Mouse (Mus musculus): ENCODE results near the gene Ccdc153.

The Ccdc153 gene

GRCm38 (mm10) chr9:44237128-44237527 is 3.3 kb upstream of the Ccdc153 start:
- in situ Hi-C loops (cut with MboI; ENCODE audit: low pct_unique_long_range_greater_than_20kb in 1 of 2, low sequenced_read_pairs in 2 of 2, unreplicated experiment in 1 of 2): no loop called here

DNA sequence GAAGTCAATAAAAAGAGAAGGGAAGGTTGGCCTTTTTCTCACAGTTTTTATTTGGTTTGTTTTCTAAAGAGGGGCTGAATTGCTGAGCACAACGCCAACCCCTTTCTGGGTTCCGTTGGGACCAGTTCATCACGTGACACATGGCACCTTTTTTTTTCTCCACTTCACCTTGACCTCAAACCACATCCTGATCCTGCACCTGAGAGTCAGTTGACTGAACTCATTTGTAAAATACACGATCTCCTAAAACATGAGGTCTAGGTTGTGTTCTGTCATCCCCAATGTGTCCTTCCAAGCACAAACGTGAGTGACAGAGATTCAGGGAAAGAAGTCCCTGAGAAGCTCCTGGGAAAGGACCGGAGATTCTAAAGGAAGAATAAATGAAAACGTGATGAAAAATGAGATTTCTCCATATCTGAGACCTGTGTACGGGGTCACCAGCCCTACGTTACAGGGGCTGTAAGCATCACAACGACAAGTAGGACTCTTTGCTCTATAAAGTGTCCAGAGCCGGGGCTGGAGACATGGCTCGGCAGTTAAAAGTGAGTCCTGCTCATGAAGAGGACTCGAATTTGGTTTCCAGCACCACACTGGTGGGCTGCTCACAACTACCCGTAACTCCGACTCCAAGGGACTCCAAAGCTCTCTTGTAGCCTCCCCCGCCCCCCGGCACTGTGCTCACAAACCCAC is 1.8 kb upstream of the Ccdc153 start:
- in situ Hi-C loops (cut with MboI; ENCODE audit: low pct_unique_long_range_greater_than_20kb in 1 of 2, low sequenced_read_pairs in 2 of 2, unreplicated experiment in 1 of 2): no loop called here

DNA sequence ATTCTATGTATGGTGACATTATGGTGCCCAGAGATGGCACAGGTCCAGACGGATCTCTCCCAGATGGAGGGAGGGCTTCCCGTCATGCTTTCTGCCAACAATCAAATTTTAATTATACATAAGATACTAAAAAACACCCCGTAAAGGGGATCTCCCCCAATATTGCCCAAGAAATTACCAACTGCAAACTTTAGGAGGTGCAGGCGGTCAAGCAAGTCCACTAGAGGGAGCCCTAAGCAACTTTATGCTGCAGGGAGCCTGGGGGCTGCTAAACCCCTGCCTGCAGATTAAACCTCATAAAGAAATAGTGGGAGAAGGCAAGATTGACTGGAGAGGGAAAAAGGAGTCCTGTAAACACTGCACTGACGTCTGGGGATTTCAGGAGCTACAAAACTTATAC is 1.0 kb upstream of the Ccdc153 start:
- in situ Hi-C loops (cut with MboI; ENCODE audit: low pct_unique_long_range_greater_than_20kb in 1 of 2, low sequenced_read_pairs in 2 of 2, unreplicated experiment in 1 of 2): no loop called here

DNA sequence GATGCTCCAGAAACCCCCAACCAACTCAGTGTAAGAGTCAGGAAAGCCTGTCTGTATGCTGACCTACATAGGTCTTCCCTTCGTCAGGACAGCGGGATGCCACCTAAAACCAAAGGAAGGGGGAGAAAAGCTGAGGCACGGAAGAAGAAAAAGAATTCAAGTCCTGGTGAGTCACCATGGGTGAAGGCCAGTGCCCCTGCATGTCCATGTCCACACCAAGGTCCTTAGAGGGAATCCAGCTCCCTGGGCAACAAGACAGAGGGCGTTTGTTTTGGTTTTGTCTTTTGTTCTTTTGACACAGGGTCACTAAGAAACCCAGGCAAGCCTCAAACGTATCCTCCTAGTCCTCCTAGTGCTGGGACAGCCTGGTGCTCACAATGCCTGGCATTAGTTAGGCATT is 435 bp downstream of the Ccdc153 start:
- in situ Hi-C loops (cut with MboI; ENCODE audit: low pct_unique_long_range_greater_than_20kb in 1 of 2, low sequenced_read_pairs in 2 of 2, unreplicated experiment in 1 of 2): no loop called here

GRCm38 (mm10) chr9:44241418-44241817 is 942 bp downstream of the Ccdc153 start:
- in situ Hi-C loops (cut with MboI; ENCODE audit: low pct_unique_long_range_greater_than_20kb in 1 of 2, low sequenced_read_pairs in 2 of 2, unreplicated experiment in 1 of 2): no loop called here

DNA sequence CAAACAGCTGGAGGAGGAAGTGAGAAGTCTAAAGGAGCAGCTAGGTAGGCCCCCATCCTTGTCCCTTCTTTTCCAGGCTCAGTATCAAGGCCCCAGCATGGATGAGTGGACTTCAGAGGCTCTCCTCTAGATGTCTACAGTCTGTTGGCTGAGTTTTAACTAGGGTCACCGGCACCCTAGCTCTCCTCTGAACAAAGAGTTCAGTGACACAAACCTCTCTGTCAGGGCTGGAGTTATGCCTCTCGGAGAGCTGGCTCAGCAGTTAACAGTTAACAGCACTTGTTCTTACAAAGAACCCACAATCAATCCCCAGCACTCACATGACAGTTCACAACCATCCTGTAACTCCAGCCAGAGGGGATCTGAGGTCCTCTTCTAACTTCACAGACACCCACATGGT is 3.1 kb downstream of the Ccdc153 start:
- in situ Hi-C loops (cut with MboI; ENCODE audit: low pct_unique_long_range_greater_than_20kb in 1 of 2, low sequenced_read_pairs in 2 of 2, unreplicated experiment in 1 of 2): no loop called here

- in situ Hi-C loops (cut with MboI; ENCODE audit: low pct_unique_long_range_greater_than_20kb in 1 of 2, low sequenced_read_pairs in 2 of 2, unreplicated experiment in 1 of 2): no loop called here
Observed at GRCm38 (mm10) chr9:44247907-44248306, 7.4 kb downstream of the Ccdc153 start.

DNA sequence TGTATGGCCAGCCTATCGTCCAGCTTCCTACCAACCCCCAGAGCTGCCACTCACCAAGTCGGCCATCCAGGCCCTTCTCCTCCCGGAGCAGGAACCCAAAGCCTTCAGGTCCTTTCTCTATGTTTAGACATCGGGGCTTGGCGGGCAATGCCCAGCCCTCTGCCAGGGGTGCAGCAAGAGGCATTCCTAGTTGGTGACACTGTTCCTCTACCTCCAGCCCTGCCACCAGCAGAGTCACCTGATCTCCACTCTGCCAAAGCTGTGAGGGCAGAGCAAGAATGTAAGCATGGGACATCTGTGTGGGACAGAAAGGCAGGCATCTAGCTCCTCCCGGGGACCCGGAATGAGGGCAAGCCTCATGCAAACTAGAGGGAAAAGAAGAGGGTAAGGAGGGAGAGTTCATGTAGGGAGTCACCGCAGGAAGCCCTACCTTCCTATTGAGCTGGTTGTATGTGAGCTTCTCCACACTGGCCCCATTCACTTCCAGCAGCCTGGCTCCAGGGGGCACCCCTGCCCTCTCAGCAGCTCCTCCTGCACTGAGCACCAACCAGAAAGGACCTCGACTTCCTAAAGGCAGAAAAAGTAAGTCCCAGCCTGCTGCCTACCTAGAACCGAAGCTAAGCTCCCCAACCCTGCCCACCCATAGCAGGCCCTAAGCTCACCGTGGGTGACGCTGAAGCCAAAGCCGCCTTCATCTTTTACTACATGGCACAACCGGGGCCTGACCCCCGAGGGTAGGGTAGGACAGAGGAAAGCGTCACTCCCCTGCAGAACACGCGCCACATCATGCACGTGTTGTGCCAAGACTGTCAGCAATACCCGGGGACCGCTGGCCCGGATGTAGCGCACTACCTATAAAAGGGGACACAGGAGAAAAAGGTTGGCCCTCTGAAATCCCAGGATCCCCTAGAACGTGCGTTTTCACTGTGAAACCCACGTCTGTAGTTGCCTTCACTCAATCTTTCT is 9.0 kb downstream of the Ccdc153 start:
- in situ Hi-C loops (cut with MboI; ENCODE audit: low pct_unique_long_range_greater_than_20kb in 1 of 2, low sequenced_read_pairs in 2 of 2, unreplicated experiment in 1 of 2): loop anchor here in 1 of 2 experiments (25.0 kb wide), 1 partner anchor 262 kb away; no protein-coding TSS in a partner anchor

- in situ Hi-C loops (cut with MboI; ENCODE audit: low pct_unique_long_range_greater_than_20kb in 1 of 2, low sequenced_read_pairs in 2 of 2, unreplicated experiment in 1 of 2): loop anchor here in 1 of 2 experiments (25.0 kb wide), 1 partner anchor 263 kb away; no protein-coding TSS in a partner anchor
Observed at GRCm38 (mm10) chr9:44250445-44250844, 10.0 kb downstream of the Ccdc153 start.

GRCm38 (mm10) chr9:44251314-44251713 is 10.8 kb downstream of the Ccdc153 start, which contains the start of gene Pdzd3:
Gene Pdzd3 (minus strand): TSS chr9:44251471.
- in situ Hi-C loops (cut with MboI; ENCODE audit: low pct_unique_long_range_greater_than_20kb in 1 of 2, low sequenced_read_pairs in 2 of 2, unreplicated experiment in 1 of 2): loop anchor here in 1 of 2 experiments (25.0 kb wide), 1 partner anchor 264 kb away; no protein-coding TSS in a partner anchor

DNA sequence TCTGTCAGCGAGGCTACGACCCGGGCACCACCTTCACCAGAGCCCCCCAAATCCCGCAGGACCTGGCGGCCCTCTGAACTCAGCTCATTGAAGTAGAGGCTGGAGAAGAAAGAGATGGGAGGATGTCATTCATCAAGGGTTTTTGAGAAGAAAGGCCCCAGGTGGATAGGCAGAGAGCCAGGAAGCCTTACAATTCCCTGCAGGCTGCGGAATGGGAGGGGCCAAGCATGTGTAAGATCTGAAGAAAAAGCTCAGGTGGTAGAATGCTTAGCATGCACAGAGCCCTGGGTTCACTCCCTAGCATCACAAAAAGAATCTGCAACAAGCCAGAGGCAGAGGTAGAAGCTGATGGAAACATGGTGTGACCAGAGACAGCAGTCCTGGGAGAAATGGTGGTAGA is 13.0 kb downstream of the Ccdc153 start:
- in situ Hi-C loops (cut with MboI; ENCODE audit: low pct_unique_long_range_greater_than_20kb in 1 of 2, low sequenced_read_pairs in 2 of 2, unreplicated experiment in 1 of 2): loop anchor here in 1 of 2 experiments (25.0 kb wide), 1 partner anchor 266 kb away; no protein-coding TSS in a partner anchor

- in situ Hi-C loops (cut with MboI; ENCODE audit: low pct_unique_long_range_greater_than_20kb in 1 of 2, low sequenced_read_pairs in 2 of 2, unreplicated experiment in 1 of 2): loop anchor here in 1 of 2 experiments (25.0 kb wide), 1 partner anchor 267 kb away; no protein-coding TSS in a partner anchor
Observed at GRCm38 (mm10) chr9:44254508-44255135, 14.1 kb downstream of the Ccdc153 start.

GRCm38 (mm10) chr9:44255136-44255521 is 14.7 kb downstream of the Ccdc153 start:
- in situ Hi-C loops (cut with MboI; ENCODE audit: low pct_unique_long_range_greater_than_20kb in 1 of 2, low sequenced_read_pairs in 2 of 2, unreplicated experiment in 1 of 2): loop anchor here in 1 of 2 experiments (25.0 kb wide), 1 partner anchor 268 kb away; no protein-coding TSS in a partner anchor

DNA sequence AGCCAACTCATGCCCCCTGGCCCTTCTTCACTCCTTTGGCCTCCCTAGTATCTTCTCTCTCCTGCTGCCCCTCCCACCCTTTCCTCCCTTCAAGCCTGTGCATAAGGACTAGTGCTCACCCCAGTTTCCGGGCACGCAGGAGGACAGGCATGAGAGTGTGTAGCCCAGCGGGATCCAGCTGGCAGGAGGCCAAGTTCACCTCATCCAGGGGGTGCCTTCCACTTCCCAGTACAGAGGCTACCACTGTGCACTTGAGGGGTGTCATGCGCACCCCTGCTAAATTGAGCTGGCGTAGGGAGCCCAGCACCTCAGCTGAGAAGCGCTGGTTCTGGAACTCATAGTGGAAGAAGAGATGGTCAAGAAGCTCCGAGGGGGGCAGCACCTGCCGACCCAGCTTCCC is 15.7 kb downstream of the Ccdc153 start:
- in situ Hi-C loops (cut with MboI; ENCODE audit: low pct_unique_long_range_greater_than_20kb in 1 of 2, low sequenced_read_pairs in 2 of 2, unreplicated experiment in 1 of 2): loop anchor here in 1 of 2 experiments (25.0 kb wide), 1 partner anchor 269 kb away; no protein-coding TSS in a partner anchor

DNA sequence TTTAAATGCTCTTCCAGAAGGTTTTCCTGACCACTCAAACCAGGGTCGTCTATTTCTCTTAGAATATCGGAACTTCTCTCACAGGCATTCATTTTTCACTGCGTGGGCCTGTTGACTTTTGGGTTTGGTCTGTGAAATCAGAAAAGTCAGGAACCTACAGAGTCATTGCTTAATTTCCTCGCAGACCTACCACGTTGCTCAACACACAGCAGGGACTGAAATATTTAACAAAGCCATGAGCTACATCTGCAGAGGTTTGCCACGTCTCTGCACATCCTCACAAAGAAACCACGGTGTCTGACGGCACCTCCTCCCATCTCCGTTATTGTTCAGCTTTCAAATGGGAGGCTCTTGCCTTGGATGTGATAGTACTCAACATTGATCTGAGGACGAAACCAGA is 18.5 kb downstream of the Ccdc153 start:
- in situ Hi-C loops (cut with MboI; ENCODE audit: low pct_unique_long_range_greater_than_20kb in 1 of 2, low sequenced_read_pairs in 2 of 2, unreplicated experiment in 1 of 2): loop anchor here in 1 of 2 experiments (25.0 kb wide), 1 partner anchor 272 kb away; no protein-coding TSS in a partner anchor

- in situ Hi-C loops (cut with MboI; ENCODE audit: low pct_unique_long_range_greater_than_20kb in 1 of 2, low sequenced_read_pairs in 2 of 2, unreplicated experiment in 1 of 2): loop anchor here in 1 of 2 experiments (25.0 kb wide), 1 partner anchor 274 kb away; no protein-coding TSS in a partner anchor
Observed at GRCm38 (mm10) chr9:44261388-44261787, 20.9 kb downstream of the Ccdc153 start.

GRCm38 (mm10) chr9:44266478-44267226 is 26.2 kb downstream of the Ccdc153 start:
- in situ Hi-C loops (cut with MboI; ENCODE audit: low pct_unique_long_range_greater_than_20kb in 1 of 2, low sequenced_read_pairs in 2 of 2, unreplicated experiment in 1 of 2): loop anchor here in 1 of 2 experiments (25.0 kb wide), 1 partner anchor 279 kb away; no protein-coding TSS in a partner anchor

All from mouse embryonic stem cell (cell line).